Mouse (Mus musculus) stomach, embryonic 14.5 days (tissue): ENCODE results near the gene Card11. TPM values are rescaled to one million over a fixed set of nuclear protein-coding genes. Genes with fewer than 3 reads are reported as not detected.

Experiments
- ATAC-seq: fragments of 200-750 bp; cut with Nextera tagmentation; 2 replicates; pipeline ENCODE4 v1.8.0; 2017; ENCODE audit warnings: low read depth, moderate TSS enrichment; ENCODE audit not compliant: insufficient number of reproducible peaks, insufficient read depth, low FRiP score
- H3K27ac ChIP-seq: fragments of 300-500 bp; sonication (generic); 2 replicates; pipeline ENCODE4 v1.5.1; 2014; ENCODE audit warnings: mild to moderate bottlenecking, low read length, moderate library complexity, mixed read lengths
- H3K27me3 ChIP-seq: fragments of 300-500 bp; sonication (generic); 2 replicates; pipeline ENCODE4 v1.6.1; 2014; ENCODE audit warnings: low read length, control low read depth, mixed read lengths; ENCODE audit not compliant: control insufficient read depth, insufficient read depth
- H3K36me3 ChIP-seq: fragments of 300-500 bp; sonication (generic); 2 replicates; pipeline ENCODE4 v1.6.1; 2014; ENCODE audit warnings: mild to moderate bottlenecking, control low read depth, low read length, moderate library complexity, mixed read lengths; ENCODE audit not compliant: control insufficient read depth, insufficient read depth
- H3K4me1 ChIP-seq: fragments of 300-500 bp; sonication (generic); 2 replicates; pipeline ENCODE4 v1.6.1; 2014; ENCODE audit warnings: low read length, control low read depth, mixed read lengths; ENCODE audit not compliant: control insufficient read depth, insufficient read depth
- H3K4me2 ChIP-seq: fragments of 300-500 bp; sonication (generic); replicated peaks from 2 replicates; pipeline ENCODE4 v1.6.1; 2014; ENCODE audit warnings: low read depth, low read length, control low read depth
- H3K4me3 ChIP-seq: fragments of 300-500 bp; sonication (generic); 2 replicates; pipeline ENCODE4 v1.5.1; 2014; ENCODE audit warnings: low read depth, low read length, control low read depth
- H3K9ac ChIP-seq: fragments of 300-500 bp; sonication (generic); replicated peaks from 2 replicates; pipeline ENCODE4 v1.6.1; 2014; ENCODE audit warnings: low read depth, mild to moderate bottlenecking, control low read depth, low read length, moderate library complexity, mixed read lengths
- H3K9me3 ChIP-seq: fragments of 300-500 bp; sonication (generic); 2 replicates; pipeline ENCODE4 v1.6.1; 2016; ENCODE audit warnings: low read depth, low read length, control low read depth; ENCODE audit not compliant: control insufficient read depth
- WGBS: fragments of 180-500 bp; shearing (Covaris S2); extraction: QIAGEN DNeasy Blood & Tissue Kit; methylation state at CpG from one replicate; pipeline ENCODE4 v1.1.7; 2014; 5-methylcytosine and 5-hydroxymethylcytosine counted together
- polyA plus RNA-seq: library from polyadenylated mRNA; unstranded; fragments of >200 nt; fragmentation: Nextera tagmentation; extraction: Ambion mirVana; gene quantifications from 2 replicates; pipeline ENCODE4 v1.2.1, GENCODE M21; 2014

Gene Card11
- polyA plus RNA-seq, 1 experiment from 2014 or later = 0.72 TPM

- no peak for ATAC-seq
- Histone ChIP-seq H3K27ac (no peak overlapping the region), H3K27me3 (no peaks in the 10 kb centered on the region), H3K36me3 (no peaks in the 10 kb centered on the region), H3K4me3 (no peak overlapping the region), H3K9me3 (no peaks in the 10 kb centered on the region), H3K9ac (no peak overlapping the region), H3K4me2 (no peak overlapping the region), H3K4me1 (no peaks in the 10 kb centered on the region; the same call in 1 of the 2 replicates)
- WGBS = 68% methylated on average over 3 of the region's 3 CpGs
These were observed 33.9 kb upstream of the Card11 start for GRCm38 (mm10) chr5:141034301-141034700.

DNA sequence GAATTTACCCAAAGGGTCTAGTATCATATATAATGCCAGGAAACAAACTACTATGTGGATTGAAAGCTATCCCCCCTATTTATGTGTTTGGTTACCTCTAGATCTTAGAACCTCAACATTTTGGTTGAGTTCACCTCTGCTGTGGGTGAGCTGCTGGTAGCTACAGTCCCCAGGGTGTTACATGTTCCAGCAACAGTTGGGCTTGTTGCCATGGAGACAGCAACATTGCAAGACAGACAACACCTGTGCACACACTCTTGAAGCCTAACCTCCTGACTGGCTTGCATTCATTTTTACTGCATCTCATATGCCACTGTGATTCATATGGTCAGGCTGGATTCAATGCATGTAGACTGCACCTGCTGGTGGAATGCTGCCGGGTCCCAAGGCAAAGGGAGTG, 32.6 kb upstream of the Card11 start:
- no peaks in the 10 kb centered on the region; the same call in 1 of the 2 replicates for H3K4me1 ChIP-seq
- H3K9me3 ChIP-seq = no peaks in the 10 kb centered on the region
- ATAC-seq = no peak
- H3K4me2 ChIP-seq = no peak overlapping the region
- H3K9ac ChIP-seq = no peak overlapping the region
- no peak overlapping the region for H3K27ac ChIP-seq
- H3K4me3 ChIP-seq = no peak overlapping the region
- 82% methylated on average over 1 of the region's 1 CpGs for WGBS
- no peaks in the 10 kb centered on the region for H3K36me3 ChIP-seq
- no peaks in the 10 kb centered on the region for H3K27me3 ChIP-seq

GRCm38 (mm10) chr5:141029364-141029763, 29.0 kb upstream of the Card11 start:
- H3K9me3 ChIP-seq = no peaks in the 10 kb centered on the region
- no peak overlapping the region for H3K4me3 ChIP-seq
- ATAC-seq = no peak
- H3K4me2 ChIP-seq = no peak overlapping the region
- no peaks in the 10 kb centered on the region for H3K4me1 ChIP-seq
- no peaks in the 10 kb centered on the region for H3K36me3 ChIP-seq
- H3K27ac ChIP-seq = no peak overlapping the region
- no peak overlapping the region for H3K9ac ChIP-seq
- no peaks in the 10 kb centered on the region for H3K27me3 ChIP-seq
- WGBS = 93% methylated on average over 2 of the region's 2 CpGs

DNA sequence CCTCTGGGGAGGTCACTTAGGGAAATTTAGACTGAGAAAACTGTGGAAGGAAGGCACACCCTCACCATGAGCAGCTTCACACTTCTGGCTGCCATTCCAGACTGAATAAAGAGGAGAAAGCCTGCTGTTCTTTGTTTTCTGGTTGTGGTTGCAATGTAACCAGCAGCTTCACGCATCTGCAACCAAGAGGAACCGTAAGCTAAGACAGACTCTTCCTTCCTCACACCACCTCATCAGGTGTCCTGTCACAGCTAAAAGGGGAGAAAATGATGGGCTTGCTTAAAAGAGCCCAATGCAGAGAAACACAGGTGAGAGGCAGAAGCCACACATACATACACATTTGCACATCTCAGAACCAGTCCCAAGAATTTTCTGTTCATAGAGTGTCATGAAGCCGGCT, 25.3 kb upstream of the Card11 start:
- H3K9ac ChIP-seq = no peak overlapping the region
- no peaks in the 10 kb centered on the region for H3K4me1 ChIP-seq
- no peaks in the 10 kb centered on the region for H3K36me3 ChIP-seq
- H3K27me3 ChIP-seq = no peaks in the 10 kb centered on the region
- H3K9me3 ChIP-seq = 0 out of 2 replicates have a peak, but pooled peaks cover 11% of the 10 kb centered on the region
- no peak for ATAC-seq
- WGBS = 93% methylated on average over 3 of the region's 3 CpGs
- no peak overlapping the region for H3K4me3 ChIP-seq
- H3K4me2 ChIP-seq = no peak overlapping the region
- no peak overlapping the region for H3K27ac ChIP-seq

DNA sequence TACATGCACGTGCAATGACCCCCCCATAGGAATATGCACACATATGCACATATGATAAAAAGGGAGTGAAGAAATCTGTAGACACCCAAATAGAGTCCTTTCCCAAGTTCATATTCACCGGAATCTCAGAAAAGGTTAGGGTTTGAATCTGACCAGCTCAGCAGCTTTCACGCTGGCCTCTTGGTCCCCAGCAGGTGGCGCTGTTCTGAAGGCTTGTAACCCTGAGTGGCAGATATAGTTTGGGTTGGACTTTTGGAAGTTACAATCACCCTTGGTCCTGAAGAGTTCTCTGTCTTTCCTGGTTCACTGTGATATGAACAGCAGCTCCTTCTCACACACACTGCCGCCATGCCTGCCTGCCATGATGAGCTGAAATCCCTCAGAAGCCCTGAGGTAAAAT, 24.1 kb upstream of the Card11 start:
- Histone ChIP-seq H3K27ac (no peak overlapping the region), H3K4me3 (no peak overlapping the region), H3K36me3 (no peaks in the 10 kb centered on the region), H3K9me3 (0 out of 2 replicates have a peak, but pooled peaks cover 11% of the 10 kb centered on the region), H3K9ac (no peak overlapping the region), H3K4me1 (no peaks in the 10 kb centered on the region), H3K27me3 (no peaks in the 10 kb centered on the region), H3K4me2 (no peak overlapping the region)
- WGBS = 64% methylated on average over 5 of the region's 5 CpGs
- no peak for ATAC-seq

DNA sequence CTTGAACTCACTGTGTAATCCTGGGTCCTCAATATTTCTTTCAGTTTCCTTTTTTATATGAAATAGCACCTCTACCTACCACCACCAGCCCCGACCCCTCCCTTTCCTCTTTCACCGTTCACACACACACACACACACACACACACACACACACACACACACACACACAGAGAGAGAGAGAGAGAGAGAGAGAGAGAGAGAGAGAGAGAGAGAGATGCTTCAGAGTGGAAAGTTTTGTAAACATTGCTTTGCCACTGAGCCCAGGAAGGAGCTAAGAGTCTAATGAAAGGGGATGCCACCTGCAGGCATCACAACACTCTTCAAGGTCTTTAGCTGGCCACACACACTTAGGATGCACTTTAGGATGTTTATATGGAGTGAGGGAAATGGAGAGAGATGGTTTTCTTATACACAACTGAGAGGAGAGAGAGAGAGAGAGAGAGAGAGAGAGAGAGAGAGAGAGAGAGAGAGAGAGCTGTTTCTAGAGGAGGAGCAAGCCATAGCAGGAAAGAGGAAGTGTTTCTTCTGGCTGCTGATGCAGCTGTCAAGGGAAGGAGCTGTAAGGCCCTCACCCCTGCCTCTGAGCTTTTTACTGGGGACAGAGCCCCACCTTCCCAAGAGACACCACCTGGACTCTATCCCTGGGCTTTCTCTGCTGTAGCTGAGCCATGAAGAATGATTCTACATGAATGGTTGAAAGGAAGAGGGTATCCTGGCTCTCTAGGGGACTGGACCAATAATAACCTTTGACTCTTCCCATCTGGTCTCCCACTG, 17.7 kb upstream of the Card11 start:
- no peak for ATAC-seq
- WGBS = 35% methylated on average over 2 of the region's 2 CpGs
- H3K4me1 ChIP-seq = no peaks in the 10 kb centered on the region
- no peak overlapping the region for H3K27ac ChIP-seq
- no peaks in the 10 kb centered on the region for H3K36me3 ChIP-seq
- 0 out of 2 replicates have a peak, but pooled peaks cover 11% of the 10 kb centered on the region for H3K9me3 ChIP-seq
- H3K27me3 ChIP-seq = no peaks in the 10 kb centered on the region
- H3K4me3 ChIP-seq = no peak overlapping the region
- H3K9ac ChIP-seq = no peak overlapping the region
- no peak overlapping the region for H3K4me2 ChIP-seq

GRCm38 (mm10) chr5:141016082-141016481, 15.7 kb upstream of the Card11 start:
- Histone ChIP-seq H3K9me3 (no peaks in the 10 kb centered on the region), H3K27me3 (no peaks in the 10 kb centered on the region), H3K36me3 (no peaks in the 10 kb centered on the region), H3K4me3 (no peak overlapping the region), H3K4me2 (no peak overlapping the region), H3K4me1 (no peaks in the 10 kb centered on the region), H3K9ac (no peak overlapping the region), H3K27ac (no peak overlapping the region)
- 85% methylated on average over 1 of the region's 1 CpGs for WGBS
- no peak for ATAC-seq

DNA sequence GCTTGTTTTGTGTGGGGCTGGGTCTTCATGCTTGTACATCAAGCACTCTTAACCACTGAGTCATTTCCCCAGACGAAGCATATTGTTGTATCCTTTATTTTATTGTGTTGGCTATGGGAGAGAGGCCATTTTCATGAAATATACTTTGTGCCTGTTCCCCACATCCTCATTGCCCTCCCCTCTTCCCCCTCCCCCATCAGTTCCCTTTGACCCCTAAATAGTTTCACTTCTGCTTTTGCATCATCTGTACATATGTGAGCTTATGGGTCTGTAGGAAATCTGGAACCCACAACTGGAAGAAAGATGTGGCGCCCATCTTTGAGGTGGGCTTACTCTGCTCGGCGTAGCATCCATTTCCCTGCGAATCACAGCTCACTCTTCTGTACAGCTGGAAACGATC, 13.8 kb upstream of the Card11 start:
- Histone ChIP-seq H3K4me2 (no peak overlapping the region), H3K9me3 (no peaks in the 10 kb centered on the region), H3K36me3 (no peaks in the 10 kb centered on the region), H3K27me3 (no peaks in the 10 kb centered on the region), H3K27ac (no peak overlapping the region), H3K4me1 (no peaks in the 10 kb centered on the region), H3K9ac (no peak overlapping the region), H3K4me3 (no peak overlapping the region)
- ATAC-seq = no peak
- WGBS = 91% methylated on average over 6 of the region's 6 CpGs

DNA sequence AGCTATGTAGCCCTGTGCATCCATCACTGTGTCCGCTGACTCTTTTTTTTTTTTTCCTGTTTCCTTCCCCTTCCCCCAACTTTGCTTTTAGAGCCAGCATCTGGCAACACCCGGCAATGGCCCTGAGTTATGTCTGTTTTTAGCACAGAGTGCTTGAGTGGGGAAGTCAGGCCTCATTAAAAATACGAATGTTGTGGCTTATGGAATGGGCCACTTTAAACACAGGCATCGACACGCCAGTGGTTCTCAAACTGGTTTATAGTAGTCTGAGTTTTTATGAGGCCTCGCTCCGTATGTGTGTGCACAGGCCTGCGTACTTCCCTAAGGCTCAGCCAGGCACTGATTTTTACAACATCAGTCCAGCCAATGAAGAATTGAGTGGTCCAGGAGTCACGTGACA, 13.1 kb upstream of the Card11 start:
- H3K27ac ChIP-seq = no peak overlapping the region
- 49% methylated on average over 9 of the region's 9 CpGs for WGBS

More for the DNA sequence above, 13.1 kb upstream of the Card11 start:
- Histone ChIP-seq H3K27me3 (no peaks in the 10 kb centered on the region), H3K9ac (no peak overlapping the region), H3K4me1 (no peaks in the 10 kb centered on the region), H3K4me2 (no peak overlapping the region), H3K36me3 (no peaks in the 10 kb centered on the region), H3K9me3 (no peaks in the 10 kb centered on the region), H3K4me3 (no peak overlapping the region)
- ATAC-seq = no peak; the same call in 1 of the 2 replicates
